Mouse (Mus musculus) heart, embryonic 13.5 days (tissue): ENCODE measurements around the gene Gpr4. TPM values are rescaled to one million over a fixed set of nuclear protein-coding genes. Genes with fewer than 3 reads are reported as not detected.
A peak's percentile ranks its signal among the peaks of the same experiment; 100 is the strongest.

Experiments
- ATAC-seq: fragments of 200-750 bp; cut with Nextera tagmentation; 2 replicates; pipeline ENCODE4 v1.8.0; 2017; ENCODE audit warnings: moderate TSS enrichment; ENCODE audit not compliant: insufficient number of reproducible peaks, low FRiP score, low TSS enrichment; ENCODE audit errors: extremely low read depth
- H3K27ac ChIP-seq: fragments of 300-500 bp; sonication (generic); replicated peaks from 2 replicates; pipeline ENCODE4 v1.5.1; 2015; ENCODE audit warnings: moderate library complexity, mild to moderate bottlenecking, inconsistent platforms
- H3K27me3 ChIP-seq: fragments of 300-500 bp; sonication (generic); replicated peaks from 2 replicates; pipeline ENCODE4 v1.6.1; 2015; ENCODE audit warnings: mild to moderate bottlenecking, inconsistent platforms
- H3K36me3 ChIP-seq: fragments of 300-500 bp; sonication (generic); 2 replicates; pipeline ENCODE4 v1.6.1; 2015; ENCODE audit warnings: mild to moderate bottlenecking, inconsistent platforms
- H3K4me1 ChIP-seq: fragments of 300-500 bp; sonication (generic); 2 replicates; pipeline ENCODE4 v1.6.1; 2015; ENCODE audit warnings: inconsistent platforms
- H3K4me2 ChIP-seq: fragments of 300-500 bp; sonication (generic); 2 replicates; pipeline ENCODE4 v1.6.1; 2015; ENCODE audit warnings: inconsistent platforms, mild to moderate bottlenecking, moderate library complexity
- H3K4me3 ChIP-seq: fragments of 300-500 bp; sonication (generic); 2 replicates; pipeline ENCODE4 v1.5.1; 2015; ENCODE audit warnings: moderate library complexity, mild to moderate bottlenecking, inconsistent platforms
- H3K9ac ChIP-seq: fragments of 300-500 bp; sonication (generic); 2 replicates; pipeline ENCODE4 v1.6.1; 2015; ENCODE audit warnings: inconsistent platforms, mild to moderate bottlenecking, moderate library complexity
- H3K9me3 ChIP-seq: fragments of 300-500 bp; sonication (generic); 2 replicates; pipeline ENCODE4 v1.6.1; 2016; ENCODE audit warnings: inconsistent platforms
- WGBS: fragments of 180-500 bp; shearing (Covaris S2); methylation state at CpG from one replicate; pipeline ENCODE4 v1.1.7; 2015; ENCODE audit warnings: mixed read lengths; 5-methylcytosine and 5-hydroxymethylcytosine counted together
- polyA plus RNA-seq: library from polyadenylated mRNA; unstranded; fragments of >200 nt; fragmentation: Nextera tagmentation; extraction: Ambion mirVana; gene quantifications from 2 replicates; pipeline ENCODE4 v1.2.1, GENCODE M21; 2015

Gene Gpr4
- polyA plus RNA-seq, 1 experiment from 2014 or later, result 1.7 TPM

- Histone ChIP-seq H3K9ac (peak within 1 kb of the TSS; percentile 47; the same call in 1 of the 2 replicates), H3K27me3 (peaks cover 63% of the 10 kb centered on the region), H3K36me3 (no peaks in the 10 kb centered on the region), H3K4me3 (peak within 1 kb of the TSS; percentile 34), H3K27ac (no peak within 1 kb of the TSS), H3K9me3 (0 out of 2 replicates have a peak, but pooled peaks cover 6% of the 10 kb centered on the region), H3K4me2 (peak within 1 kb of the TSS; percentile 51), H3K4me1 (peaks cover 58% of the 10 kb centered on the region)
- ATAC-seq, result no peak
- 2% methylated on average over 30 of the region's 30 CpGs for WGBS
Measured at GRCm38 (mm10) chr7:19175708-19176515, 36.4 kb upstream of the Gpr4 start, which contains the start of gene Eml2. Gene Eml2, plus strand, starts transcription at chr7:19176421.

GRCm38 (mm10) chr7:19176516-19176947 lies 35.8 kb upstream of the Gpr4 start:
- H3K9me3 ChIP-seq, result 0 out of 2 replicates have a peak, but pooled peaks cover 6% of the 10 kb centered on the region
- H3K4me1 ChIP-seq, result peaks cover 55% of the 10 kb centered on the region
- H3K27ac ChIP-seq, result no peak overlapping the region
- H3K4me2 ChIP-seq, result peak overlapping the region; percentile 51
- no peak for ATAC-seq
- peaks cover 63% of the 10 kb centered on the region for H3K27me3 ChIP-seq
- H3K9ac ChIP-seq, result peak overlapping the region; percentile 47; the same call in 1 of the 2 replicates
- H3K4me3 ChIP-seq, result peak overlapping the region; percentile 34
- WGBS, result 8% methylated on average over 21 of the region's 21 CpGs
- H3K36me3 ChIP-seq, result no peaks in the 10 kb centered on the region

- Histone ChIP-seq H3K4me3 (no peak overlapping the region), H3K4me2 (no peak overlapping the region), H3K27me3 (peaks cover 63% of the 10 kb centered on the region), H3K27ac (no peak overlapping the region), H3K9me3 (0 out of 2 replicates have a peak, but pooled peaks cover 6% of the 10 kb centered on the region), H3K4me1 (peaks cover 55% of the 10 kb centered on the region), H3K36me3 (no peaks in the 10 kb centered on the region), H3K9ac (no peak overlapping the region)
- WGBS, result 68% methylated on average over 7 of the region's 7 CpGs
- ATAC-seq, result no peak
Measured at GRCm38 (mm10) chr7:19177216-19177615, 35.1 kb upstream of the Gpr4 start.

- H3K4me3 ChIP-seq, result peak overlapping the region; percentile 35; the same call in 1 of the 2 replicates
- peaks cover 63% of the 10 kb centered on the region for H3K27me3 ChIP-seq
- H3K36me3 ChIP-seq, result peaks cover 6% of the 10 kb centered on the region; the same call in 1 of the 2 replicates
- peak overlapping the region; percentile 61 for H3K4me2 ChIP-seq
- H3K9ac ChIP-seq, result no peak overlapping the region
- H3K9me3 ChIP-seq, result 0 out of 2 replicates have a peak, but pooled peaks cover 6% of the 10 kb centered on the region
- H3K4me1 ChIP-seq, result peaks cover 50% of the 10 kb centered on the region
- 7% methylated on average over 18 of the region's 18 CpGs for WGBS
- ATAC-seq, result no peak
- H3K27ac ChIP-seq, result no peak overlapping the region
Measured at GRCm38 (mm10) chr7:19178035-19178434, 34.3 kb upstream of the Gpr4 start.

- peak overlapping the region; percentile 35 for H3K4me3 ChIP-seq
- peak overlapping the region; percentile 61 for H3K4me2 ChIP-seq
- peaks cover 47% of the 10 kb centered on the region for H3K4me1 ChIP-seq
- H3K27me3 ChIP-seq, result peaks cover 63% of the 10 kb centered on the region
- H3K9ac ChIP-seq, result peak overlapping the region; percentile 29
- ATAC-seq, result no peak
- H3K27ac ChIP-seq, result no peak overlapping the region
- H3K36me3 ChIP-seq, result peaks cover 9% of the 10 kb centered on the region
- 4% methylated on average over 27 of the region's 27 CpGs for WGBS
- H3K9me3 ChIP-seq, result 0 out of 2 replicates have a peak, but pooled peaks cover 6% of the 10 kb centered on the region
Measured at GRCm38 (mm10) chr7:19178443-19179092, 33.8 kb upstream of the Gpr4 start.

GRCm38 (mm10) chr7:19179173-19179572 lies 33.2 kb upstream of the Gpr4 start:
- ATAC-seq, result no peak
- 1% methylated on average over 31 of the region's 32 CpGs for WGBS

GRCm38 (mm10) chr7:19179936-19180335 lies 32.4 kb upstream of the Gpr4 start:
- peak overlapping the region; percentile 61 for H3K4me2 ChIP-seq
- H3K4me3 ChIP-seq, result no peak overlapping the region

More at GRCm38 (mm10) chr7:19179173-19179572, 33.2 kb upstream of the Gpr4 start:
- H3K9ac ChIP-seq, result peak overlapping the region; percentile 29
- 0 out of 2 replicates have a peak, but pooled peaks cover 6% of the 10 kb centered on the region for H3K9me3 ChIP-seq
- peaks cover 50% of the 10 kb centered on the region for H3K4me1 ChIP-seq
- no peak overlapping the region for H3K27ac ChIP-seq
- peak overlapping the region; percentile 61 for H3K4me2 ChIP-seq
- peaks cover 59% of the 10 kb centered on the region for H3K27me3 ChIP-seq
- H3K4me3 ChIP-seq, result peak overlapping the region; percentile 35
- peaks cover 13% of the 10 kb centered on the region for H3K36me3 ChIP-seq

GRCm38 (mm10) chr7:19180862-19181429 lies 31.4 kb upstream of the Gpr4 start:
- Histone ChIP-seq H3K9me3 (0 out of 2 replicates have a peak, but pooled peaks cover 6% of the 10 kb centered on the region), H3K4me3 (peak overlapping the region; percentile 76), H3K27me3 (peaks cover 46% of the 10 kb centered on the region), H3K4me2 (peak overlapping the region; percentile 90), H3K9ac (peak overlapping the region; percentile 89), H3K36me3 (peaks cover 18% of the 10 kb centered on the region), H3K27ac (0 out of 2 replicates have a peak overlapping the region, but pooled peaks have one; percentile 24), H3K4me1 (peaks cover 66% of the 10 kb centered on the region)
- 1% methylated on average over 27 of the region's 27 CpGs for WGBS
- peak; percentile 56; the same call in 1 of the 2 replicates for ATAC-seq

More at GRCm38 (mm10) chr7:19179936-19180335, 32.4 kb upstream of the Gpr4 start:
- 38% methylated on average over 6 of the region's 6 CpGs for WGBS
- ATAC-seq, result no peak
- no peak overlapping the region for H3K27ac ChIP-seq
- H3K27me3 ChIP-seq, result peaks cover 55% of the 10 kb centered on the region
- H3K9ac ChIP-seq, result peak overlapping the region; percentile 6; the same call in 1 of the 2 replicates
- 0 out of 2 replicates have a peak, but pooled peaks cover 6% of the 10 kb centered on the region for H3K9me3 ChIP-seq
- H3K36me3 ChIP-seq, result peaks cover 13% of the 10 kb centered on the region
- peaks cover 58% of the 10 kb centered on the region for H3K4me1 ChIP-seq

GRCm38 (mm10) chr7:19184250-19184649 lies 28.1 kb upstream of the Gpr4 start:
- Histone ChIP-seq H3K27ac (peak overlapping the region; percentile 80), H3K27me3 (peaks cover 14% of the 10 kb centered on the region), H3K9ac (peak overlapping the region; percentile 15), H3K4me2 (no peak overlapping the region; the same call in 1 of the 2 replicates), H3K4me3 (no peak overlapping the region), H3K9me3 (no peaks in the 10 kb centered on the region), H3K36me3 (peaks cover 47% of the 10 kb centered on the region), H3K4me1 (peaks cover 44% of the 10 kb centered on the region)
- WGBS, result 84% methylated on average over 2 of the region's 2 CpGs
- ATAC-seq, result no peak

GRCm38 (mm10) chr7:19184758-19185157 lies 27.6 kb upstream of the Gpr4 start:
- H3K9ac ChIP-seq, result peak overlapping the region; percentile 15; the same call in 1 of the 2 replicates
- peak overlapping the region; percentile 80 for H3K27ac ChIP-seq
- WGBS, result 61% methylated on average over 6 of the region's 6 CpGs

More at GRCm38 (mm10) chr7:19184758-19185157, 27.6 kb upstream of the Gpr4 start:
- H3K4me2 ChIP-seq, result peak overlapping the region; percentile 18
- no peaks in the 10 kb centered on the region for H3K9me3 ChIP-seq
- H3K4me1 ChIP-seq, result peaks cover 39% of the 10 kb centered on the region
- no peak overlapping the region for H3K4me3 ChIP-seq
- H3K36me3 ChIP-seq, result peaks cover 49% of the 10 kb centered on the region
- peaks cover 9% of the 10 kb centered on the region for H3K27me3 ChIP-seq
- no peak for ATAC-seq
